Mouse (Mus musculus) limb, embryonic 11.5 days (tissue): ENCODE measurements at regions not wholly inside any gene's neighbourhood (a gene's known extent, or its start where the extent isn't known, plus 50 kb on each side); places are given as distances from the start of the nearest gene placed in this dataset.

Source experiments
- ATAC-seq: fragments of 200-750 bp; cut with Nextera tagmentation; 2 replicates; pipeline ENCODE4 v1.8.0; 2017; ENCODE audit warnings: low read depth; ENCODE audit not compliant: insufficient number of reproducible peaks, low FRiP score, low TSS enrichment
- DNase-seq: peaks from one replicate; pipeline ENCODE4 v3.0.0-alpha.2; 2015; ENCODE audit warnings: low spot score
- H3K27ac ChIP-seq: fragments of 300-500 bp; sonication (generic); replicated peaks from 2 replicates; pipeline ENCODE4 v1.5.1; 2014; ENCODE audit warnings: low read depth, mild to moderate bottlenecking, low read length
- H3K27me3 ChIP-seq: fragments of 300-500 bp; sonication (generic); 2 replicates; pipeline ENCODE4 v1.6.1; 2014; ENCODE audit warnings: mild to moderate bottlenecking, low read length, mixed read lengths; ENCODE audit not compliant: control insufficient read depth, insufficient read depth
- H3K36me3 ChIP-seq: fragments of 300-500 bp; sonication (generic); 2 replicates; pipeline ENCODE4 v1.6.1; 2014; ENCODE audit warnings: mild to moderate bottlenecking, low read length, moderate library complexity, mixed read lengths; ENCODE audit not compliant: control insufficient read depth, insufficient read depth
- H3K4me1 ChIP-seq: fragments of 300-500 bp; sonication (generic); 2 replicates; pipeline ENCODE4 v1.6.1; 2014; ENCODE audit warnings: low read length, mixed read lengths; ENCODE audit not compliant: control insufficient read depth, insufficient read depth
- H3K4me2 ChIP-seq: fragments of 300-500 bp; sonication (generic); 2 replicates; pipeline ENCODE4 v1.6.1; 2014; ENCODE audit warnings: low read depth, mild to moderate bottlenecking, moderate library complexity; ENCODE audit not compliant: severe bottlenecking
- H3K4me3 ChIP-seq: fragments of 300-500 bp; sonication (generic); 2 replicates; pipeline ENCODE4 v1.5.1; 2014; ENCODE audit warnings: low read depth, low read length
- H3K9ac ChIP-seq: fragments of 300-500 bp; sonication (generic); 2 replicates; pipeline ENCODE4 v1.6.1; 2014; ENCODE audit warnings: mild to moderate bottlenecking, low read length
- H3K9me3 ChIP-seq: fragments of 300-500 bp; sonication (generic); 2 replicates; pipeline ENCODE4 v1.6.1; 2016; ENCODE audit warnings: low read length; ENCODE audit not compliant: control insufficient read depth
- WGBS: fragments of 180-500 bp; shearing (Covaris S2); extraction: QIAGEN DNeasy Blood & Tissue Kit; methylation state at CpG from one replicate; pipeline ENCODE4 v1.1.7; 2014; 5-methylcytosine and 5-hydroxymethylcytosine counted together

GRCm38 (mm10) chr5:100237674-100238278 lies 78.2 kb upstream of the Tmem150c start:
- DNase-seq: no peak
- Histone ChIP-seq H3K4me1 (no peaks in the 10 kb centered on the region), H3K4me3 (no peak overlapping the region), H3K4me2 (no peak overlapping the region), H3K9me3 (no peaks in the 10 kb centered on the region), H3K9ac (no peak overlapping the region), H3K27me3 (no peaks in the 10 kb centered on the region), H3K36me3 (no peaks in the 10 kb centered on the region), H3K27ac (no peak overlapping the region)
- WGBS: 90% methylated on average over 12 of the region's 12 CpGs
- no peak for ATAC-seq

GRCm38 (mm10) chr5:100236277-100236676 lies 76.7 kb upstream of the Tmem150c start:
- Histone ChIP-seq H3K4me2 (no peak overlapping the region), H3K9ac (no peak overlapping the region), H3K4me3 (no peak overlapping the region), H3K9me3 (no peaks in the 10 kb centered on the region), H3K27ac (no peak overlapping the region), H3K4me1 (0 out of 2 replicates have a peak, but pooled peaks cover 5% of the 10 kb centered on the region), H3K36me3 (no peaks in the 10 kb centered on the region), H3K27me3 (no peaks in the 10 kb centered on the region)
- ATAC-seq (no peak), DNase-seq (no peak)
- WGBS: 95% methylated on average over 17 of the region's 17 CpGs

DNA sequence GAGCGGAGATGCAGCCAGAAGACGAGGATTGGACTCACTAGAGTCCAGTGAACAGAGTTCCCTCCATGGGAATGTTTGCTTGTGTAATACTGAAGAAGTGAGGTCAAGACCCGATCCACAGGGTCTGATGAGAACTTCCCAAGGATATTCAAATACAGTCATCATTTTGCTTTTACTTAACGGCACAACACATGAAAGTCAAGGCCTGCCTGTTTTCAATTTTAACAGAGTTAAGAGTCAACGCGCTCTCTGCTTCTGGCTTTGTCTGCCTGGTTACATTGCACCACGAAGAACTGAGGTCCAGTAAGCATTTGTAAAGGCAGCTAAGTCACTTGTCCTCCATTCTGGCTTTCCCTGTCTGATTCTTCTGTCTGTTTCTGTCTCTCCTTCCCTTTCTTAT lies 72.5 kb upstream of the Tmem150c start:
- Histone ChIP-seq H3K27ac (no peak overlapping the region; the same call in 1 of the 2 replicates), H3K27me3 (no peaks in the 10 kb centered on the region), H3K9ac (no peak overlapping the region), H3K4me3 (no peak overlapping the region), H3K4me1 (0 out of 2 replicates have a peak, but pooled peaks cover 5% of the 10 kb centered on the region), H3K9me3 (no peaks in the 10 kb centered on the region), H3K36me3 (no peaks in the 10 kb centered on the region), H3K4me2 (no peak overlapping the region)
- 50% methylated on average over 7 of the region's 7 CpGs for WGBS
- ATAC-seq: no peak
- no peak for DNase-seq

- WGBS: 53% methylated on average over 11 of the region's 11 CpGs
- no peak for ATAC-seq
- Histone ChIP-seq H3K4me3 (no peak overlapping the region), H3K27me3 (no peaks in the 10 kb centered on the region), H3K36me3 (no peaks in the 10 kb centered on the region), H3K4me1 (peaks cover 10% of the 10 kb centered on the region), H3K27ac (no peak overlapping the region), H3K4me2 (no peak overlapping the region), H3K9ac (no peak overlapping the region), H3K9me3 (no peaks in the 10 kb centered on the region)
- no peak for DNase-seq
Measured at GRCm38 (mm10) chr5:100231574-100231973, 72.0 kb upstream of the Tmem150c start.

DNA sequence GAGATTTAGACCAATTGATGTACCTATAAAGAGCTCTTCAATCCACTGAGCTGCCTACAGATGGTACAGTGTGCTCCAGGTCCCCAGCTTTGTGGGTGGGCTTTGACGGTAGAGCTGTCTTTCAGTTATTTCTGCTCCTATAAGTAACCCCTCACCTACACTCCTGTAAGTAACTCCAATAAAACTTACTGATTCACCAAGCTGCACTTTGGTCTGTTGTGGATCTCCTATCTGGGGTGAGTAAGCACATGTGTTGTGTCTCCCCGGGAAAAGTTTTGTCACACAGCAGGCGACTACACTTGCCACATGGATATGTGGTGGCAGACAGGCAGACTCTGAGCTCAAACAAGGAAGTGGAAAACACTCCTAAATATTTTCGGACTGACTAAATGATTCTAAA lies 70.4 kb upstream of the Tmem150c start:
- Histone ChIP-seq H3K36me3 (no peaks in the 10 kb centered on the region), H3K27ac (no peak overlapping the region), H3K9ac (no peak overlapping the region), H3K27me3 (no peaks in the 10 kb centered on the region), H3K4me1 (peaks cover 11% of the 10 kb centered on the region), H3K4me3 (no peak overlapping the region), H3K9me3 (no peaks in the 10 kb centered on the region), H3K4me2 (no peak overlapping the region)
- no peak for ATAC-seq
- WGBS: 89% methylated on average over 4 of the region's 4 CpGs
- no peak for DNase-seq

- Histone ChIP-seq H3K27ac (no peak overlapping the region), H3K4me3 (no peak overlapping the region), H3K4me2 (no peak overlapping the region), H3K36me3 (no peaks in the 10 kb centered on the region), H3K9ac (no peak overlapping the region), H3K9me3 (no peaks in the 10 kb centered on the region), H3K4me1 (peaks cover 11% of the 10 kb centered on the region), H3K27me3 (no peaks in the 10 kb centered on the region)
- no peak for ATAC-seq
- 50% methylated on average over 5 of the region's 5 CpGs for WGBS
- no peak for DNase-seq
Measured at GRCm38 (mm10) chr5:100227888-100228287, 68.3 kb upstream of the Tmem150c start.

DNA sequence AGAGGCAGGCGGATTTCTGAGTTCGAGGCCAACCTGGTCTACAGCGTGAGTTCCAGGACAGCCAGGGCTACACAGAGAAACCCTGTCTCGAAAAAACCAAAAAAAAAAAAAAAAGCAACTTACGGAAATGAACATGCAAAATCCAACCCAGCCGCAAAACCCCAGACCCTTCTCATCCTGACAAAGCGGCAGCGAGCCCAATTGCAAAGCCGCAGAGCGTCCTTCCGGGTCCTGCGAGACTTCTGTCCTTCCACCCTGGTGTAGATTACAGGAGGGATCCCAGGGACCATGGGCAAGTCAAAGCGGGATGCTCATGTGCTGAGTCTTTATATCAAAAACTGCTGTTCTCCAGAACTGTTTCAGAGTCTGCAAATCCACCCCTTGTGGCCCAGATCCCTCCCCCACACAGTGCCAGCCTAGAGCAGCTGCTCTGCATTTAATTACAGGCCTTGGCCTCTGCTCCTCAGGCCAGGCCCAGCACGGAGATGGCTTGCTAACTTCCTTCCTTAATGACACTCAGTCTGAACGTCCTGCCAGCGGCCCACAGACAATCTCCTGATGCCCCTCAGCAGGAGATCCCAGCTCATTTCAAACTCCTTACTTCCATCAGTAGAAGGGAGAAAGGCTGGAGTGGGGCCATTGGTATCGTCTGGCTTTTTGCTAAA lies 67.1 kb upstream of the Tmem150c start:
- Histone ChIP-seq H3K27me3 (no peaks in the 10 kb centered on the region), H3K4me3 (no peak overlapping the region), H3K36me3 (no peaks in the 10 kb centered on the region), H3K27ac (0 out of 2 replicates have a peak overlapping the region, but pooled peaks have one; percentile 15), H3K9me3 (no peaks in the 10 kb centered on the region), H3K4me2 (no peak overlapping the region), H3K9ac (no peak overlapping the region), H3K4me1 (peaks cover 7% of the 10 kb centered on the region)
- ATAC-seq (peak; percentile 60; the same call in 1 of the 2 replicates), DNase-seq (peak; percentile 64)
- 50% methylated on average over 17 of the region's 17 CpGs for WGBS

- DNase-seq: no peak
- WGBS: 79% methylated on average over 7 of the region's 7 CpGs
- ATAC-seq: no peak
- H3K27me3 ChIP-seq: no peaks in the 10 kb centered on the region
- no peak overlapping the region for H3K9ac ChIP-seq
- H3K27ac ChIP-seq: no peak overlapping the region
- H3K9me3 ChIP-seq: no peaks in the 10 kb centered on the region
- H3K4me3 ChIP-seq: no peak overlapping the region
- no peaks in the 10 kb centered on the region for H3K36me3 ChIP-seq
- no peak overlapping the region for H3K4me2 ChIP-seq
- H3K4me1 ChIP-seq: peaks cover 6% of the 10 kb centered on the region
Measured at GRCm38 (mm10) chr5:100225491-100225890, 65.9 kb upstream of the Tmem150c start.
